Mouse (Mus musculus) bone marrow macrophage, adult 2 months (primary cell): ENCODE measurements around the gene Trim25.

Experiments
- CTCF ChIP-seq: IDR thresholded peaks from 2 replicates; pipeline ENCODE4 v1.5.1; 2012; ENCODE audit warnings: low read depth, mild to moderate bottlenecking, low read length, moderate library complexity
- POLR2A ChIP-seq: IDR thresholded peaks from 2 replicates; pipeline ENCODE4 v1.6.1; 2012; ENCODE audit warnings: mild to moderate bottlenecking, low read depth, low read length, borderline replicate concordance

DNA sequence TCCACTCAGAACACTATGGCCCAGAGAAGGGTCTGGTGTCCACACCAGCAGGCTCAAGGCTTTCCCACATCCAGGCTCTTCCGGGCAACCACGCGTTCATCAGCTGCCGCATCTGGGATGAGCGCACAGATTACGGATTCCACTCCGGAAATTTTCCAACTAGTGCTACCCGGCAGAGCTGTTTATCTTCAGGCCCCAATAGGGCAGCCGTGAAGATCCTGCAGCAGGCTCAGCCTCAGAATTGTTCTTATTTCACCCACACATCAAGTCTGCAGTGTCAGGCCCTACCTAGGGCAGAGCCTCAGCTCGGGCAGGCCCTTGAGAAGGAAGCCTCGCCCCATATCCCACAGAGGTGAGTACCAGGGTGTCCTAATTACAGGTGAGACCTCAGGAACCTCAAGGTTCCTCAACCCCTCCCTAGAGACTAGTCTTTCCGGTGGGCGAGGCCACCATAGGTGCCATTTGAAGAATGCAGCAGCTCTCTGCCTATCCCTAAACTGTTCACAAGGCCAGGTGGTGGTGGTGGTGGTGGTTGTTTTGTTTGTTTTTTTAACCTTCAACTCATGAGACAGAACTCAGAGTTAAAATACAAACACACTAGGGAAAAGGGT, 48.4 kb upstream of the Trim25 start:
- TF ChIP-seq CTCF: no peak
- no peak for TF ChIP-seq POLR2A
